Mouse (Mus musculus) ES-E14 (cell line): Measurements from ENCODE around the gene Tnfrsf9. TPM values are rescaled to one million over a fixed set of nuclear protein-coding genes. Genes with fewer than 3 reads are reported as not detected.

ENCODE experiments used
- DNase-seq: peaks from one replicate; pipeline ENCODE4 v3.0.0-alpha.2; 2013; ENCODE audit warnings: low read depth, low spot score
- H3K27ac ChIP-seq: 2 replicates; pipeline ENCODE4 v1.5.1; 2012; ENCODE audit warnings: low read depth, mild to moderate bottlenecking, low read length, moderate library complexity, mixed read lengths; ENCODE audit not compliant: poor library complexity, insufficient read depth, severe bottlenecking
- H3K36me3 ChIP-seq: 2 replicates; pipeline ENCODE4 v1.6.1; 2012; ENCODE audit warnings: mild to moderate bottlenecking, low read length, moderate library complexity, mixed read lengths; ENCODE audit not compliant: control insufficient read depth, poor library complexity, insufficient read depth, severe bottlenecking
- H3K4me1 ChIP-seq, 2 experiments: fragments of 150-350 bp in 1 of 2; sonication (generic) in 1 of 2; 2 replicates each; pipeline ENCODE4 v1.6.1; 2012; ENCODE audit warnings: low read length in 2 of 2, mild to moderate bottlenecking in 1 of 2, mixed read lengths in 1 of 2; ENCODE audit not compliant: control insufficient read depth in 2 of 2, insufficient read depth in 2 of 2, poor library complexity in 1 of 2
- H3K4me3 ChIP-seq, 2 experiments: fragments of 150-350 bp in 1 of 2; sonication (generic) in 1 of 2; 2 replicates each; pipeline ENCODE4 v1.5.1; 2012; ENCODE audit warnings: low read length in 2 of 2, low read depth in 1 of 2, mild to moderate bottlenecking in 1 of 2, mixed read lengths in 1 of 2; ENCODE audit not compliant: insufficient read depth in 1 of 2, poor library complexity in 1 of 2, severe bottlenecking in 1 of 2
- H3K9ac ChIP-seq: 2 replicates; pipeline ENCODE4 v1.6.1; 2012; ENCODE audit warnings: low read depth, mild to moderate bottlenecking, low read length, mixed read lengths; ENCODE audit not compliant: poor library complexity, insufficient read depth, severe bottlenecking
- H3K9me3 ChIP-seq: fragments of 150-350 bp; sonication (generic); 2 replicates; pipeline ENCODE4 v1.6.1; 2012; ENCODE audit warnings: low read depth, mild to moderate bottlenecking, low read length; ENCODE audit not compliant: control insufficient read depth, insufficient read depth
- CHD2 ChIP-seq: IDR thresholded peaks from 2 replicates; pipeline ENCODE4 v1.6.1; 2014; ENCODE audit warnings: mild to moderate bottlenecking, low read depth, low read length, inconsistent platforms
- HCFC1 ChIP-seq: IDR thresholded peaks from 2 replicates; pipeline ENCODE4 v1.6.1; 2012; ENCODE audit warnings: low read length, inconsistent platforms, borderline replicate concordance; ENCODE audit not compliant: insufficient read depth
- MAFK ChIP-seq: IDR thresholded peaks from 2 replicates; pipeline ENCODE4 v1.6.1; 2014; ENCODE audit warnings: mild to moderate bottlenecking, low read depth, low read length, inconsistent platforms; ENCODE audit not compliant: insufficient read depth
- ZC3H11A ChIP-seq: IDR thresholded peaks from 2 replicates; pipeline ENCODE4 v1.6.1; 2012; ENCODE audit warnings: low read depth, mild to moderate bottlenecking, inconsistent platforms, low read length, borderline replicate concordance
- ZNF384 ChIP-seq: IDR thresholded peaks from 2 replicates; pipeline ENCODE4 v1.6.1; 2012; ENCODE audit warnings: low read depth, low read length, inconsistent platforms
- in situ Hi-C, 2 experiments: fragments of 600-800 bp; cut with MboI; formaldehyde crosslinking; loops; one replicate each; pipeline ENCODE4 v1.15.1; 2025; ENCODE audit warnings: low sequenced_read_pairs in 2 of 2, inconsistent platforms in 1 of 2; ENCODE audit not compliant: unreplicated experiment in 2 of 2
- total RNA-seq: library from RNA; depleted of rRNA; stranded (reverse); fragments of 300-350 nt; gene quantifications from 2 replicates; pipeline ENCODE4 v1.2.3, GENCODE M21; 2012

Tnfrsf9 gene
- total RNA-seq, 1 experiment = 0.27 TPM

DNA sequence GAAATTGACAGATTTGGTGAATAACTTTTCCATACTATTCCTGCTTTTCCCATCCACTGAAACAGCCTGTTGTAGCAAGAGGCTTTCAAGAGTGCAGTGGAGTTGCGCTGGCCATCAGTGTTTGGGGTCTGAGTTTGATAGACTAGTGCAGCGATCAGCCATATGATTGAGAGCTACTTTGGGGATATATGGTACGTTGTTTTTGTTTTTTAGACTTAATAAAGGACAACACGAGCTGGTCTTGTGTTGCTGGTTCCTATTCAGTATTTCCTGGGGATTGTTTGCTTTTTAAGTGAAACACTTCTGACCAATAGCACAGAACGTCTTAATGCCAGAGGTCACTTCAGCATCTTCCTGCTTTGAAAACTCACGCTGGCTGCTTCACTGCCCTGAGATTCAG is 46.2 kb upstream of the Tnfrsf9 start:
- Histone ChIP-seq H3K4me3 (no peak overlapping the region), H3K4me1 (peaks cover 5 to 20% of the 10 kb centered on the region in 2 experiments; a peak in 3 of 4 replicates), H3K27ac (no peak overlapping the region), H3K36me3 (peaks cover 24% of the 10 kb centered on the region), H3K9ac (no peak overlapping the region), H3K9me3 (no peaks in the 10 kb centered on the region)
- in situ Hi-C loops = no loop called here
- TF ChIP-seq HCFC1 (no peak), CHD2 (no peak), MAFK (no peak), ZC3H11A (no peak), ZNF384 (no peak)
- DNase-seq = no peak

DNA sequence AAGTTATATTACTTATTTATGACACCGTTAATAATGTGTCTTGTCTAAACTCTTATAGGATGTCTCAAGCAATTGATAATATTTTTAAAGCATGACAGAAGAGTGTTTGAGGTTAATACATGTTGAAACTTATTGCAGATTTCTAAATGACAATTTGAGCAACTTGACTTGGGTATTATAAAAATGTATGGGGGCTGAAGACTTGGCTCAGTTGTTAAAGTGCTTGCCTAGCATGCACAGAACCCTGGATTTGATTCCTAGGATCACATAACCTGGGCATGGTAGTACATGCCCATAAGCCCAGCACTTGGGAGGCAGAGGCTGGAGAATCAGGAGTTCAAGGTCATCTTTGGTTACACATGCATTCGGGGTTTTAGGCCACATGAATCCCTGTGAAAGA is 45.5 kb upstream of the Tnfrsf9 start:
- Histone ChIP-seq H3K9me3 (no peaks in the 10 kb centered on the region), H3K9ac (no peak overlapping the region), H3K36me3 (peaks cover 24% of the 10 kb centered on the region), H3K4me3 (no peak overlapping the region), H3K4me1 (peaks cover 5 to 20% of the 10 kb centered on the region in 2 experiments; a peak in 3 of 4 replicates), H3K27ac (no peak overlapping the region)
- TF ChIP-seq CHD2 = no peak
- TF ChIP-seq MAFK = no peak
- no peak for TF ChIP-seq ZC3H11A
- no peak for TF ChIP-seq HCFC1
- no peak for TF ChIP-seq ZNF384
- no peak for DNase-seq
- in situ Hi-C loops = no loop called here

DNA sequence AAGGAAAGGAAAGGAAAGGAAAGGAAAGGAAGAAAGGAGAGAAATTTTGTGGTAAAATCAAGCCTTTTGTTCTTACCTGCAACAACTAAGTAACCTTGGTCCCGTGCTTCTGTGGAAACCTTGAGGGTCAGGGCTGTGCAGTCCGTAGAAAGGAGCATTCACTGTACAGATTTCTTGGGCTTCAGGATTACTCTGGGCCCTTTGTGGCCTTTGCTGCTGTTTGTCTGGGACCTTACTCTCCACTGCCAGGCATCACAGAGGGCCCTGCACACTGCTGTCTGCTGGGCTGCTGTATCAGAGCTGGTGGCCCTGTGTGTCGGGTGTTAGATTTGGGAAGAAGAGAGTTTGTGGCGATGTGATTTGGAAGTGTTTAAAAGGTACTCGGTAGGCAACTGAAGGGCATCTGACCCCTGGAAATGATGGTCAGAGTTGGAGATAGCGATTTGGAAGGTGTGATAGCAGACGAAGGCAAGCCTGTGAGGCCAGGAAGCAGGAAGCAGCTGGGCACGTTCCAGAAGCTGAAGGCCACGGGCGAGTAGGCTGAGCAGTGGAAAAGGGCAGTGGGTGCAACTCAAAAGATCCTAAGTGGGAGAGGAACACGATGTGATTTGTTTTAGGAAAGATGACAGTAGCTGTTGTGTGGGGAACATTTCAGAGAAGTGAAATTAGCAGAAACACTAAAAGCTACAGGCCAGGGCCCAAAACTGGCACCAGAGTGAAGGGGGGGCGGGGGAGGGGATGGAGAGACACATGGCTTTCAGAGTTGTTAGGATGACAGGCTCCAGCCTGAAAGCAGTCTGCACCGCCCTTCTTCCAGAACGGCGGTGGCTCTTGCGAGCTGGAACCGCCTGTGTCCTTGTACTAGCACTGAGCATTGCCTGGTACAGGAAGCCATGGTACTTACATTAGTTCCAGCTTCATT is 44.8 kb upstream of the Tnfrsf9 start:
- TF ChIP-seq MAFK = no peak
- H3K27ac ChIP-seq = no peak overlapping the region

DNA sequence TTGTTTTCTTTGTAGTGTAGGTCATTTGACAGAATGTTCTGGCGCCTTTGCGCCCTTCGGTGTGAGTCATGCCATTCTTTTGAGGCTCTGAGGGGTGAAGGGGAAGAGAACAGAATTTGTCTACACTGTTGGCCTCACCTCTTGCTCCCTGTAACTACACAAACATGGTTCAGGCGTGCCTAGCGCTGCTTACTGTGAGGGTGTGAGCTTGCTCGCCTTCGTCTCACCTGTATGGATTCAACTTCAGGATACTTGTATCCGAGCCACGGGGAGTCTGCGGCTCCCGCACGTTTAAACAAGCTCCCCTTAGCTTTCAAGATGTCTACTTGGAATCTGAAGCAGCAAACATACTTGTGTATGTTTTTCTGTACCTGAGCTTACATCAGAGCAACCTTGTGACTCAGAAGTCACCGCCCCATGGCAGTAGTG is 43.4 kb upstream of the Tnfrsf9 start:
- in situ Hi-C loops = no loop called here
- Histone ChIP-seq H3K27ac (no peak overlapping the region), H3K4me1 (peaks cover 5 to 27% of the 10 kb centered on the region in 2 experiments; a peak in 3 of 4 replicates), H3K36me3 (peaks cover 21% of the 10 kb centered on the region), H3K4me3 (no peak overlapping the region), H3K9ac (no peak overlapping the region), H3K9me3 (no peaks in the 10 kb centered on the region)
- TF ChIP-seq ZNF384 (no peak), MAFK (no peak), CHD2 (no peak), ZC3H11A (no peak), HCFC1 (no peak)
- DNase-seq = no peak

More for the DNA sequence above, 44.8 kb upstream of the Tnfrsf9 start:
- Histone ChIP-seq H3K9me3 (no peaks in the 10 kb centered on the region), H3K9ac (no peak overlapping the region), H3K4me1 (peaks cover 5 to 20% of the 10 kb centered on the region in 2 experiments; a peak in 3 of 4 replicates), H3K36me3 (peaks cover 24% of the 10 kb centered on the region), H3K4me3 (no peak overlapping the region)
- in situ Hi-C loops = no loop called here
- no peak for DNase-seq
